Mouse (Mus musculus) mesoderm, embryonic 11.5 days (tissue): Measurements from ENCODE around the gene Tas2r115.
"Not testable (repeated sequence)": the region's sequence is repeated elsewhere in the genome, so short reads cannot be mapped to it uniquely, and the experiment has no call there.

Experiments used
- DNase-seq: peaks from one replicate; pipeline ENCODE4 v3.0.0-alpha.2; 2012; ENCODE audit warnings: low read depth, low spot score

Tas2r115 gene

GRCm38 (mm10) chr6:132737935-132738334 is at the start of gene Tas2r115:
Gene Tas2r115, minus strand, starts transcription at chr6:132738035.
- no peak for DNase-seq

GRCm38 (mm10) chr6:132778062-132778461 is 40.2 kb upstream of the Tas2r115 start, which contains the start of gene Tas2r136:
Gene Tas2r136, minus strand, starts transcription at chr6:132778162.
- no peak for DNase-seq

DNA sequence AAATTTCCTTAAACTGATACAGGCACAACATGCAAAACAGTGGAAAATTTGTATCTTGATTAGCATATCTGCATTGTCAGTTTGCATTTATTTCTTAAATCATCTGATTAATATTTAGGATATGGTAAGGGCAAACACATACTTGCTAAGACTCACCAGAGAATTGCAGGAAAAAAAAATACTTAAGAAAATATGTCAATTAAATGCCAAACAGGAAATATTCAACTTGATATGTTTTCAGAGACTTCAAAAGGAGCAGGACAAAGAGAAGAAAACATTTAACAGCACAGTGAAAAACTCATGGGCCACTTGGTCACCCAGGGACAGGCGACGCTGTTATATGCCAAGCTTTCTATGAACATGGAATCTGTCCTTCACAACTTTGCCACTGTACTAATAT is 24.0 kb upstream of the Tas2r115 start, which contains the start of gene Tas2r102:
Tas2r102 (plus strand) TSS at position 301 of the 400 bp plus-strand sequence.
- no peak for DNase-seq

- no peak for DNase-seq
Measured at GRCm38 (mm10) chr6:132754430-132754829, 16.6 kb upstream of the Tas2r115 start, which contains the start of gene Tas2r124. Gene Tas2r124, plus strand, starts transcription at chr6:132754730.

DNA sequence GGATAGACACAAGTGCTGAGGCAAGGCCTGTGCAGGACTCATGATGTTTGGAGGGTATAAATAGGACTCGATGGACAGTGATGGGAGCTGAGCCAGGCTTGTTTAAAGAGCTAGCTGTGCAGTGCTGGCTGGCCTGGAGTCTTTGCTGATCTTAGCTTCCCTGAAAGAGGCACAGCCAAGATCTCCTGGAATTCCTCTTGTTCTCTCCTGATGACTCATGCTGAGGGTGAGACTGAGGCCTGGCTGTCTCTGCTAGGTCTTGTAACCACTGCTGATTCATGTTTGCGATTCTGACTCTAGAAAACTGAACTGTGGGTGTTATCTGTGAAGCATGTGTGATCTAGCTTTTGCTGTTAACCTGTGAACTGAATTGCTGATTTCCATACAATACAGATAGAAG is 12.4 kb upstream of the Tas2r115 start:
- DNase-seq = no peak

DNA sequence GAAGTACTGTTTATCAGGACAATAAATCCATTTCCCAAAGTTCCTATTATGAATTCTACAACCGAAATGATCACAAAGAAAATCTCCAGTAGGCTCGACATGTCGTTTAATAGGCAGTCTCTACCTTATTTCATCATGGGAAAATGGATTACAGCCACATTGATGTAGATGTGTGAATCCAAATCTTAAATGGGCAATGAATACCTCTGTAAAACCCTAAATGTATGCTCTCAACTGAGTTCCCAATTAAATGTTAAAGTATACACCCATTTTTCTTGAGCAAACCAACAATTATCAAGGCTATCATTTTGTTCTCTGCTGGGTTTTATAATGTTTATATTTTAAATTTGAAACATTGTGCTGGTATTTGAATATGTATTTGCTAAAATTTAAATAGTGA is 26.0 kb downstream of the Tas2r115 start, which contains the start of gene Tas2r122:
Tas2r122 (minus strand) TSS at position 101 of the 400 bp plus-strand sequence.
- no peak for DNase-seq

DNA sequence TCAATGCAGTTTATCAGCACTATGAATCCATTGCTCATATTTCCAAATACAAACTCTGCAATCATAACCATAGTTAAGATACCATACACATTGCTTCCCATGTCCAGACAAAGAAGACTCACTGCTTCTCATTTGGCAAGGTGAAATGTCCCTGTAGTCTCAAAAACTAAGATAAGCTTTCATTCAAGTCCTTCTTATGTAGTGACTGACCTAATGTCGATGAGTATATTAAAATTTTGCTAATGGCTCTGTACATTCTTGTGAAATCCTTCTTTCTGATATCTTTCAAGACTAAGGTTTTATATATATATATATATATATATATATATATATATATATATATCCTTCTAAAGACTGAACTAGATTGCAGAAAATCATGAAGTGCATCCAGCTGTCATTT is 36.9 kb downstream of the Tas2r115 start, which contains the start of gene Tas2r121:
Tas2r121 (minus strand) TSS at position 101 of the 400 bp plus-strand sequence.
- DNase-seq = no peak

GRCm38 (mm10) chr6:132691596-132691995 is 46.2 kb downstream of the Tas2r115 start:
- not testable (repeated sequence) for DNase-seq
